Mouse (Mus musculus): ENCODE measurements around the gene Ptrh1. TPM values are rescaled to one million over a fixed set of nuclear protein-coding genes. Genes with fewer than 3 reads are reported as not detected.

The Ptrh1 gene
- 5.5 and 6.4 TPM in 2 replicates for polyA plus RNA-seq (2015; fragmentation: Nextera tagmentation; extraction: Ambion mirVana)

- no peaks in the 10 kb centered on the region for H3K36me3 ChIP-seq
- H3K27me3 ChIP-seq (replicated peaks), result no peaks in the 10 kb centered on the region
- H3K4me2 ChIP-seq (replicated peaks), result peak within 1 kb of the TSS; percentile 87
- H3K9me3 ChIP-seq, result no peaks in the 10 kb centered on the region
- peak within 1 kb of the TSS; percentile 58 for H3K4me3 ChIP-seq (replicated peaks)
- peak within 1 kb of the TSS; percentile 72 for H3K27ac ChIP-seq
- H3K9ac ChIP-seq, result peak within 1 kb of the TSS; percentile 36
- peak; percentile 96 for ATAC-seq
- under 1% methylated on average over 46 of the region's 46 CpGs for WGBS
- H3K4me1 ChIP-seq (replicated peaks), result peaks cover 24% of the 10 kb centered on the region
Observed at GRCm38 (mm10) chr2:32775359-32776074, at the start of gene Ptrh1, which contains the start of gene Ttc16. Gene Ptrh1 (plus strand): TSS chr2:32775786. Gene Ttc16 (minus strand): TSS chr2:32775633.

- Histone ChIP-seq H3K4me3 (replicated peaks) (peak overlapping the region; percentile 40), H3K9ac (peak overlapping the region; percentile 49), H3K4me1 (replicated peaks) (peaks cover 31% of the 10 kb centered on the region), H3K27ac (peak overlapping the region; percentile 61; the same call in 1 of the 2 replicates), H3K36me3 (no peaks in the 10 kb centered on the region), H3K27me3 (replicated peaks) (no peaks in the 10 kb centered on the region), H3K9me3 (no peaks in the 10 kb centered on the region), H3K4me2 (replicated peaks) (peak overlapping the region; percentile 70)
- under 1% methylated on average over 16 of the region's 16 CpGs for WGBS
- peak; percentile 96 for ATAC-seq
Observed at GRCm38 (mm10) chr2:32727435-32727834, 48.2 kb upstream of the Ptrh1 start.

GRCm38 (mm10) chr2:32728463-32728862, 47.1 kb upstream of the Ptrh1 start:
- 32% methylated on average over 7 of the region's 7 CpGs for WGBS
- peak overlapping the region; percentile 40 for H3K4me3 ChIP-seq (replicated peaks)
- peaks cover 33% of the 10 kb centered on the region for H3K4me1 ChIP-seq (replicated peaks)
- peak overlapping the region; percentile 70 for H3K4me2 ChIP-seq (replicated peaks)
- peak overlapping the region; percentile 33 for H3K9ac ChIP-seq
- peak overlapping the region; percentile 42; the same call in 1 of the 2 replicates for H3K27ac ChIP-seq
- no peaks in the 10 kb centered on the region for H3K27me3 ChIP-seq (replicated peaks)
- no peaks in the 10 kb centered on the region for H3K9me3 ChIP-seq
- H3K36me3 ChIP-seq, result no peaks in the 10 kb centered on the region
- peak; percentile 2; the same call in 1 of the 2 replicates for ATAC-seq

GRCm38 (mm10) chr2:32729547-32729946, 46.0 kb upstream of the Ptrh1 start:
- Histone ChIP-seq H3K27ac (peak overlapping the region; percentile 73), H3K4me3 (replicated peaks) (peak overlapping the region; percentile 12; the same call in 1 of the 2 replicates), H3K27me3 (replicated peaks) (no peaks in the 10 kb centered on the region), H3K4me2 (replicated peaks) (peak overlapping the region; percentile 70), H3K9me3 (no peaks in the 10 kb centered on the region), H3K4me1 (replicated peaks) (peaks cover 35% of the 10 kb centered on the region), H3K9ac (no peak overlapping the region), H3K36me3 (no peaks in the 10 kb centered on the region)
- WGBS, result 64% methylated on average over 4 of the region's 4 CpGs
- ATAC-seq, result no peak

- Histone ChIP-seq H3K4me3 (replicated peaks) (no peak overlapping the region), H3K36me3 (no peaks in the 10 kb centered on the region), H3K9me3 (no peaks in the 10 kb centered on the region), H3K4me2 (replicated peaks) (peak overlapping the region; percentile 70), H3K4me1 (replicated peaks) (peaks cover 38% of the 10 kb centered on the region), H3K9ac (no peak overlapping the region), H3K27ac (peak overlapping the region; percentile 73), H3K27me3 (replicated peaks) (no peaks in the 10 kb centered on the region)
- ATAC-seq, result peak; percentile 5; the same call in 1 of the 2 replicates
- 31% methylated on average over 11 of the region's 11 CpGs for WGBS
Observed at GRCm38 (mm10) chr2:32730854-32731253, 44.7 kb upstream of the Ptrh1 start.

GRCm38 (mm10) chr2:32731911-32732310, 43.7 kb upstream of the Ptrh1 start:
- ATAC-seq, result no peak
- Histone ChIP-seq H3K4me2 (replicated peaks) (peak overlapping the region; percentile 70), H3K9me3 (no peaks in the 10 kb centered on the region), H3K36me3 (no peaks in the 10 kb centered on the region), H3K9ac (no peak overlapping the region), H3K4me1 (replicated peaks) (peaks cover 43% of the 10 kb centered on the region), H3K27ac (peak overlapping the region; percentile 73), H3K27me3 (replicated peaks) (no peaks in the 10 kb centered on the region), H3K4me3 (replicated peaks) (no peak overlapping the region)
- 42% methylated on average over 4 of the region's 4 CpGs for WGBS

GRCm38 (mm10) chr2:32732695-32733094, 42.9 kb upstream of the Ptrh1 start:
- no peaks in the 10 kb centered on the region for H3K27me3 ChIP-seq (replicated peaks)
- no peak overlapping the region for H3K4me2 ChIP-seq (replicated peaks)
- H3K36me3 ChIP-seq, result no peaks in the 10 kb centered on the region
- H3K9ac ChIP-seq, result no peak overlapping the region
- ATAC-seq, result no peak
- no peak overlapping the region for H3K4me3 ChIP-seq (replicated peaks)
- 72% methylated on average over 6 of the region's 6 CpGs for WGBS
- 0 out of 2 replicates have a peak overlapping the region, but pooled peaks have one; percentile 17 for H3K27ac ChIP-seq
- no peaks in the 10 kb centered on the region for H3K9me3 ChIP-seq
- H3K4me1 ChIP-seq (replicated peaks), result peaks cover 38% of the 10 kb centered on the region

- no peaks in the 10 kb centered on the region for H3K9me3 ChIP-seq
- no peak overlapping the region; the same call in 1 of the 2 replicates for H3K4me2 ChIP-seq (replicated peaks)
- peak; percentile 18; the same call in 1 of the 2 replicates for ATAC-seq
- H3K27ac ChIP-seq, result peak overlapping the region; percentile 45
- H3K27me3 ChIP-seq (replicated peaks), result no peaks in the 10 kb centered on the region; the same call in 1 of the 2 replicates
- WGBS, result 36% methylated on average over 4 of the region's 4 CpGs
- H3K9ac ChIP-seq, result no peak overlapping the region
- H3K4me3 ChIP-seq (replicated peaks), result no peak overlapping the region
- H3K4me1 ChIP-seq (replicated peaks), result peaks cover 31% of the 10 kb centered on the region
- H3K36me3 ChIP-seq, result no peaks in the 10 kb centered on the region
Observed at GRCm38 (mm10) chr2:32734480-32734879, 41.1 kb upstream of the Ptrh1 start.

GRCm38 (mm10) chr2:32734933-32735332, 40.7 kb upstream of the Ptrh1 start:
- Histone ChIP-seq H3K27me3 (replicated peaks) (peaks cover 4% of the 10 kb centered on the region; the same call in 1 of the 2 replicates), H3K27ac (peak overlapping the region; percentile 45), H3K4me3 (replicated peaks) (no peak overlapping the region), H3K4me2 (replicated peaks) (no peak overlapping the region; the same call in 1 of the 2 replicates), H3K9me3 (no peaks in the 10 kb centered on the region), H3K9ac (no peak overlapping the region), H3K4me1 (replicated peaks) (peaks cover 34% of the 10 kb centered on the region), H3K36me3 (no peaks in the 10 kb centered on the region)
- WGBS, result 58% methylated on average over 4 of the region's 4 CpGs
- no peak for ATAC-seq

GRCm38 (mm10) chr2:32736306-32736829, 39.2 kb upstream of the Ptrh1 start:
- H3K4me1 ChIP-seq (replicated peaks), result peaks cover 35% of the 10 kb centered on the region
- WGBS, result 52% methylated on average over 3 of the region's 3 CpGs
- no peak overlapping the region for H3K9ac ChIP-seq
- peaks cover 14% of the 10 kb centered on the region for H3K27me3 ChIP-seq (replicated peaks)
- H3K36me3 ChIP-seq, result no peaks in the 10 kb centered on the region
- peak; percentile 57 for ATAC-seq
- no peaks in the 10 kb centered on the region for H3K9me3 ChIP-seq
- 0 out of 2 replicates have a peak overlapping the region, but pooled peaks have one; percentile 9 for H3K27ac ChIP-seq
- H3K4me2 ChIP-seq (replicated peaks), result no peak overlapping the region
- H3K4me3 ChIP-seq (replicated peaks), result no peak overlapping the region

GRCm38 (mm10) chr2:32737008-32737407, 38.6 kb upstream of the Ptrh1 start:
- Histone ChIP-seq H3K4me3 (replicated peaks) (no peak overlapping the region), H3K9ac (no peak overlapping the region), H3K4me1 (replicated peaks) (peaks cover 38% of the 10 kb centered on the region), H3K4me2 (replicated peaks) (no peak overlapping the region), H3K9me3 (no peaks in the 10 kb centered on the region), H3K36me3 (no peaks in the 10 kb centered on the region), H3K27me3 (replicated peaks) (peaks cover 21% of the 10 kb centered on the region), H3K27ac (no peak overlapping the region)
- WGBS, result 69% methylated on average over 6 of the region's 6 CpGs
- ATAC-seq, result no peak

GRCm38 (mm10) chr2:32739311-32739710, 36.3 kb upstream of the Ptrh1 start:
- Histone ChIP-seq H3K4me1 (replicated peaks) (peaks cover 34% of the 10 kb centered on the region), H3K4me3 (replicated peaks) (no peak overlapping the region), H3K9me3 (no peaks in the 10 kb centered on the region), H3K9ac (no peak overlapping the region), H3K27ac (no peak overlapping the region), H3K36me3 (no peaks in the 10 kb centered on the region), H3K4me2 (replicated peaks) (no peak overlapping the region), H3K27me3 (replicated peaks) (peaks cover 30% of the 10 kb centered on the region)
- no peak for ATAC-seq
- WGBS, result 72% methylated on average over 4 of the region's 4 CpGs

All from intestine, embryonic 15.5 days (tissue).